Mouse (Mus musculus) lung, postnatal 0 days (tissue): ENCODE results near the gene Zap70.
A peak's percentile ranks its signal among the peaks of the same experiment; 100 is the strongest.

ENCODE experiments used
- CTCF ChIP-seq: IDR thresholded peaks from 2 replicates; pipeline ENCODE4 v1.5.1; 2016; ENCODE audit warnings: antibody characterized with exemption, mild to moderate bottlenecking
- EP300 ChIP-seq: IDR thresholded peaks from 2 replicates; pipeline ENCODE4 v1.6.1; 2016; ENCODE audit warnings: antibody characterized with exemption, mild to moderate bottlenecking, control low read depth

- TF ChIP-seq CTCF (peak; percentile 88), EP300 (no peak)
Measured at GRCm38 (mm10) chr1:36784365-36785134, 23.0 kb downstream of the Zap70 start.
